Mouse (Mus musculus) Patski (cell line): ENCODE data around the gene Ifitm3. TPM values are rescaled to one million over a fixed set of nuclear protein-coding genes. Genes with fewer than 3 reads are reported as not detected.
"Not testable (repeated sequence)": the region's sequence is repeated elsewhere in the genome, so short reads cannot be mapped to it uniquely, and the experiment has no call there.

Source experiments
- ATAC-seq: fragments of 100-300 bp; one replicate; pipeline ENCODE4 v1.8.0; 2021
- CTCF ChIA-PET: fragments of 350-600 bp; sonication (Branson Sonifier 250); formaldehyde crosslinking; loops from one replicate; lab custom pipeline; 2022; ENCODE audit warnings: inconsistent platforms; lab: Charles Lee
- POLR2A ChIA-PET: fragments of 350-600 bp; sonication (Branson Sonifier 250); formaldehyde crosslinking; loops from one replicate; lab custom pipeline; 2022; ENCODE audit warnings: antibody characterized with exemption, inconsistent platforms; lab: Charles Lee
- DNase-seq: peaks from one replicate; pipeline ENCODE4 v3.0.0-alpha.2; 2011; ENCODE audit warnings: low read depth, low spot score
- H3K27me3 ChIP-seq: fragments of 371-371 bp; one replicate; pipeline ENCODE4 v1.5.1; 2021
- CTCF ChIP-seq: fragments of 100-300 bp; IDR thresholded peaks from one replicate; pipeline ENCODE4 v1.5.1; 2021
- in situ Hi-C: fragments of 300-500 bp; cut with MboI; formaldehyde crosslinking; loops from 3 replicates; pipeline ENCODE4 v1.11.1; 2018; ENCODE audit warnings: low pct_unique_long_range_greater_than_20kb, mixed read lengths
- polyA plus RNA-seq: library from polyadenylated mRNA; unstranded; gene quantifications from one replicate; pipeline ENCODE4 v1.2.3, GENCODE M21; 2021

Gene Ifitm3
- polyA plus RNA-seq, 1 experiment from 2014 or later = 8.6 TPM

- POLR2A ChIA-PET = interaction anchor here (0.6 to 1.5 kb wide), 5 partner anchors 12 to 145 kb away, joined by 3 to 4 read pairs (median 4); no protein-coding TSS in a partner anchor
- TF ChIP-seq CTCF = peak; percentile 86
- in situ Hi-C loops = loop anchor here (5.0 kb wide), 1 partner anchor 36 kb away; the partner anchor contains the start of gene Ifitm3
Measured at GRCm38 (mm10) chr7:141048226-141049218, 38.0 kb upstream of the Ifitm3 start.

GRCm38 (mm10) chr7:141047581-141048225, 37.1 kb upstream of the Ifitm3 start:
- ChIA-PET CTCF (interaction anchor here (0.7 to 3.5 kb wide), 10 partner anchors 8 to 139 kb away, joined by 3 to 37 read pairs (median 3); no protein-coding TSS in a partner anchor), POLR2A (interaction anchor here (1.4 to 1.5 kb wide), 2 partner anchors 39 to 90 kb away, joined by 4 read pairs; no protein-coding TSS in a partner anchor)
- ATAC-seq (peak; percentile 65), DNase-seq (no peak)
- no peak for TF ChIP-seq CTCF
- in situ Hi-C loops = loop anchor here (5.0 kb wide), 1 partner anchor 35 kb away; the partner anchor contains the start of gene Ifitm3
- H3K27me3 ChIP-seq = no peaks in the 10 kb centered on the region

More at GRCm38 (mm10) chr7:141048226-141049218, 38.0 kb upstream of the Ifitm3 start:
- peak; percentile 82 for ATAC-seq
- no peaks in the 10 kb centered on the region for H3K27me3 ChIP-seq
- no peak for DNase-seq
- CTCF ChIA-PET = interaction anchor here (0.7 to 3.5 kb wide), 22 partner anchors 9 to 139 kb away, joined by 3 to 37 read pairs (median 4); partner anchors contain the start of genes B4galnt4, Ifitm2 and Pgghg

GRCm38 (mm10) chr7:141046931-141047580, 36.5 kb upstream of the Ifitm3 start:
- no peak for TF ChIP-seq CTCF
- no peaks in the 10 kb centered on the region for H3K27me3 ChIP-seq
- DNase-seq (no peak), ATAC-seq (peak; percentile 1)
- in situ Hi-C loops = loop anchor here (5.0 kb wide), 1 partner anchor 35 kb away; the partner anchor contains the start of gene Ifitm3
- CTCF ChIA-PET = interaction anchor here (0.7 to 3.5 kb wide), 9 partner anchors 23 to 138 kb away, joined by 3 to 37 read pairs (median 3); no protein-coding TSS in a partner anchor
- POLR2A ChIA-PET = no interaction called here

GRCm38 (mm10) chr7:141042539-141042938, 32.0 kb upstream of the Ifitm3 start:
- ATAC-seq = no peak
- no peak for TF ChIP-seq CTCF
- CTCF ChIA-PET = interaction anchor here (1.2 kb wide), 1 partner anchor 34 kb away, joined by 4 read pairs; no protein-coding TSS in a partner anchor
- no peak for DNase-seq
- POLR2A ChIA-PET = no interaction called here
- no peaks in the 10 kb centered on the region for H3K27me3 ChIP-seq
- in situ Hi-C loops = no loop called here

- POLR2A ChIA-PET = no interaction called here
- CTCF ChIA-PET = interaction anchor here (0.8 to 1.2 kb wide), 2 partner anchors 33 to 100 kb away, joined by 4 read pairs; partner anchors contain the start of gene Pgghg
- no peaks in the 10 kb centered on the region for H3K27me3 ChIP-seq
- in situ Hi-C loops = no loop called here
- ATAC-seq = peak; percentile 84
- DNase-seq = peak; percentile 66
- no peak for TF ChIP-seq CTCF
Measured at GRCm38 (mm10) chr7:141041661-141042060, 31.1 kb upstream of the Ifitm3 start.

- ChIA-PET POLR2A (interaction anchor here (0.7 kb wide), 1 partner anchor 13 kb away, joined by 8 read pairs; no protein-coding TSS in a partner anchor), CTCF (interaction anchor here (0.8 to 1.2 kb wide), 2 partner anchors 33 to 99 kb away, joined by 4 read pairs; partner anchors contain the start of gene Pgghg)
- H3K27me3 ChIP-seq = no peaks in the 10 kb centered on the region
- no peak for TF ChIP-seq CTCF
- DNase-seq = no peak
- peak; percentile 6 for ATAC-seq
- in situ Hi-C loops = no loop called here
Measured at GRCm38 (mm10) chr7:141040867-141041606, 30.5 kb upstream of the Ifitm3 start.

GRCm38 (mm10) chr7:141039386-141040107, 29.0 kb upstream of the Ifitm3 start:
- H3K27me3 ChIP-seq = no peaks in the 10 kb centered on the region
- ChIA-PET CTCF (interaction anchor here (0.9 kb wide), 1 partner anchor 9 kb away, joined by 3 read pairs; no protein-coding TSS in a partner anchor), POLR2A (interaction anchor here (0.6 kb wide), 1 partner anchor 381 kb away, joined by 3 read pairs; no protein-coding TSS in a partner anchor)
- no peak for ATAC-seq
- no peak for DNase-seq
- no peak for TF ChIP-seq CTCF
- in situ Hi-C loops = no loop called here

- ATAC-seq (no peak), DNase-seq (no peak)
- in situ Hi-C loops = no loop called here
- H3K27me3 ChIP-seq = no peaks in the 10 kb centered on the region
- TF ChIP-seq CTCF = no peak
- ChIA-PET POLR2A (no interaction called here), CTCF (no interaction called here)
Measured at GRCm38 (mm10) chr7:141038090-141039032, 27.8 kb upstream of the Ifitm3 start.

GRCm38 (mm10) chr7:141036624-141037023, 26.1 kb upstream of the Ifitm3 start:
- H3K27me3 ChIP-seq, CTCF ChIA-PET, POLR2A ChIA-PET, DNase-seq, in situ Hi-C loops, ATAC-seq: not testable (repeated sequence)
